Mouse (Mus musculus): Measurements from ENCODE around the gene Slc16a9. TPM values are rescaled to one million over a fixed set of nuclear protein-coding genes. Genes with fewer than 3 reads are reported as not detected.

Slc16a9 gene
- total RNA-seq, 2 experiments from 2014 or later: 5.9 to 6.0 TPM

DNA sequence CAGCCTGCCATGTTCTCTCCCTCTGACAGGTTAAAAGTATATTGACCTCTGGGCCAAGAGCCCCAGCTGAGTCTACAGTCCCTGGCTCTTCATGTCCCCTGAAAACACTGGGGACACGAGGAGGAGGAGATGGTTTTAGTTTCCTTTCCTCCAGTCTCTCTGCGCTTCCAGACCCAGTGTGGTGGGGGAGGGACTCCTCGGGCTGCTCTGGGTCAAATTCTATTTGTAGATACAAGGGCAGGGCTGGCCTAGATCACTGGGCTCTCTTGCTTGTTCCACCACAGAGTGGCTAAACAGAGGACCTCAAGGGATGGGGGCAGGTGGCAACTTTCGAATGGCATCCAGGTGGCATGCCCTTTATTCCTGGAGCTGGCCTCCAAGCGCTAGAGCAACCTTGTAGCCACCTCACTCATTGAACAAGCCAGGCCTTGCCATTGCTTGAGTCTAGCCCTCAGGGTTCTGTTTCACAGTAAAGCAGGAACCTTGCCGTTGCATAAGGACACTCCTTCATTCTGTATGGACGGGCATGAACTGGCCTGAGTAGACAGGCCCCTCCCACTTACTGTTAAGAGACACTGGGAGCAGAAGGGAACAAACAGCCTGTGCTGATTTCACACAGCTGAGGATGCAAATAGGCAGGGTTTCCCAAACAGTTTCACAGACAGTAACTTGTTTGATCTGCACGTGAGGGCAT is 2.0 kb upstream of the Slc16a9 start:
- intact Hi-C loops (cut with DNase I; ENCODE audit: low total_unique reads): no loop called here
- peak; percentile 19 for DNase-seq

DNA sequence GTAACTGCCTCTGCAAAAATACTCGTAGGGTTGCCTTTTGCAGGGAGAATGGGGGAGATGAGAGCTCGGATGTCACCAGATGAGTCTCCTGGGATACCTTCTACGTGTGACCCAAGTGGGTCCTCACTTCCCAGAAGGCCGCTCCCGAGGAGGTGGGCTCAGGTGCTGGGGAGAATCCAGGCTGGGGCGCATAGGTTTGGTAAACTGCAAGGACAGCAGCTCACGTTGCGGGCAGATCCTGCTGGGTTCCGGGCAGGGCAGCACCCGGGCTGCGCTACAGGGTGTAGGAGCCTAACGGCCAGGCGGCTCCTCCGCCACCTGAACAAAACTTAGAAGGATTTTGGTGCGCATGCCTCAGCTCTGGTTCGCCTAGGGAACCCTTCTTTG is 652 bp downstream of the Slc16a9 start:
- DNase-seq: peak; percentile 42
- intact Hi-C loops (cut with DNase I; ENCODE audit: low total_unique reads): no loop called here

DNA sequence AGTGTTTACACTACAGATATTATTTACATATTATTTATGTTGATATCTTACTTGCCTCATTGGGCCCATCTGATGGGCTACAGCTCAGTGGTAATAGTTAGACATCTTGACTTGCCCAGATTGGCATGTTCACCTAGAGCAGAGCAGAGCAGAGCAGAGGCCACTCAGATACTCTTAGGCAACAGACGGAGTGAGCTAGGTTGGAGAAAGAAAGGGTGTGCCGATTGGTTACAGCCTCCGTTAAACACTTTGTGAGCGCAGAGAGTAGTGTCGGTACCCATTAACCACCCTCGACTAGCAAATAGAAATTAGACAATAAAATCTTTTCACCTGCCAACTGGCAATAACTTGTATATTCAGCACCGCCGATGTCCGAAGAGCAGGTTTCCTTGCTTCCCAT is 1.2 kb downstream of the Slc16a9 start:
- DNase-seq: no peak
- intact Hi-C loops (cut with DNase I; ENCODE audit: low total_unique reads): no loop called here

DNA sequence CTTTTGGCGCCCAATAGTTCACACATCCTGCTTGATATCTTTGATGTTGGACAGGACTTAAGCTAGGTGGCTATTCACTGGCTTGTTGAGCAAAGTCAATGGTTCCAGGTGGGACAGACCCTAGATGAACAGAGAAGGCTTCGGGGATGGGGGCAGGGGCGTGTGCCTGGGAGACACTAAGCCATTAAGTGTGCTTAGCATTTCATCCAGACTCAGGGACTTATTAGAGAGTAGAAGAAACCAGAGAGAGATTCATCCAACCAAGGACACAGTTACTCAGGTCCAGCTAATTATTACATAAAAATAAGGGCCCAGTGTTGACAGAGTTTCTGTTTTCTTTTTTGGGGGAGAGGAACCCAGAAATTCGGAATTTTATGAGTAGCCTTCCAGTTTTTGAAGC is 5.5 kb downstream of the Slc16a9 start:
- intact Hi-C loops (cut with DNase I; ENCODE audit: low total_unique reads): loop anchor here (10.0 kb wide), 1 partner anchor 56 kb away; no protein-coding TSS in a partner anchor
- DNase-seq: no peak

DNA sequence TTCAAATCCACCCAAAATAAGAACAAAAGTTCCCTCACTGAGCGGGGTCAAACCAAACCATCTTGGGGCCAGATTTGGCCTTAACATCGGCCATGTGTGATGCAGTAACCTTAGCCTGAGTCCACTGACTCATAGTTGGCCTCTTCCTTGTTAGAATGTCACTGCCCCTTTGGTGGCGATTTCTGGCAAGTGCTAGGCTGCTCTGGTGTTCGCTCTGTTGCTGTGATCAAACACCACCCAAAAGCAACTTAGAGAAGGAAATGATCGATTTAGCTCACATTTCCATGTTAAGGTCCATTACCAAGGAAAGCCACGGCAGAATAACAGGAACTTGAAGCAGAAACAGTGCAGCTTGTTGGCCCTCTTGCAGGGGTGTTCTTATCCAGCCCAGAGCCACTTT is 5.9 kb downstream of the Slc16a9 start:
- intact Hi-C loops (cut with DNase I; ENCODE audit: low total_unique reads): loop anchor here (10.0 kb wide), 1 partner anchor 56 kb away; no protein-coding TSS in a partner anchor
- DNase-seq: peak; percentile 26

DNA sequence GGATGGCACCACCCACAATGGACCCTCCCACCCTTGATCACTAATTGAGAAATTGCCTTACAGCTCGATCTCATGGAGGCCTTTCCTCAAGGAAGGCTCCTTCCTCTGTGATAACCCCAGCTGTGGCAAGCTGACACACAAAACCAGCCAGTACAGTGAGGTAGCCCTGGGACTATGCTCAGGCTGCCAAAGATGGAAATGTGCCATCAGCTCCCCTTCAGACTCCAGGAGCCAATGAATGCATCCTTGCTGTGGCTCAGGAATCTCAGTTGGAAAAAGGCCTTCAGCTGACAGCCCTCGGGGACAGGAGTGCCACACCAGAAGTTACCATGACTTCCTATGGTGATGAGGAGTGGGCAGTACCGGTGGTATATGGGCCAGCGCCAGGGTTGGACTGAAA is 9.8 kb downstream of the Slc16a9 start:
- peak; percentile 29 for DNase-seq
- intact Hi-C loops (cut with DNase I; ENCODE audit: low total_unique reads): loop anchor here (10.0 kb wide), 1 partner anchor 60 kb away; no protein-coding TSS in a partner anchor

DNA sequence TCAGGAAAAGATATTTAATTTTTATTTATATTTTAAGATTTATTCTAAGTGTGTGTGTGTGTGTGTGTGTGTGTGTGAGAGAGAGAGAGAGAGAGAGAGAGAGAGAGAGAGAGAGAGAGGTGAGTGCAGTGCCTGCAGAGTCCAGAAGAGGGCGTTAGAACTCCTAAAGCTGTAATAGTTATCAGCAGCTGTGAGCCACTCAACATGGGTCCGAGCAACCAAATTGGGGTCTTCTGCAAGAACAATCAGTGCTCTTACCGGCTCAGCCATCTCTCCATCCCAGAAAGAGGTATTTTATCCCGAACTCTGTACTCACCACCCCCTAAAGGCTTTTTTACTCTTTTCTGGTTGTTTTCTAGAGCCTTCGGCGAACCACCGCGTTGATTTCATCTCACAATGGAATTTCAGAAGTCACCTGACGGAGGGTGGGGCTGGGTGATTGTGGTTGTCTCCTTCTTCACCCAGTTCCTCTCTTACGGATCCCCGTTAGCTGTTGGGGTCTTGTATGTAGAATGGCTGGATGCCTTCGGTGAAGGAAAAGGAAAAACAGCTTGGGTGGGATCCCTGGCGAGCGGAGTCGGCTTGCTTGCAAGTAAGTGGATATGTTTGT is 10.8 kb downstream of the Slc16a9 start:
- DNase-seq: no peak
- intact Hi-C loops (cut with DNase I; ENCODE audit: low total_unique reads): loop anchor here (10.0 kb wide), 1 partner anchor 61 kb away; no protein-coding TSS in a partner anchor

DNA sequence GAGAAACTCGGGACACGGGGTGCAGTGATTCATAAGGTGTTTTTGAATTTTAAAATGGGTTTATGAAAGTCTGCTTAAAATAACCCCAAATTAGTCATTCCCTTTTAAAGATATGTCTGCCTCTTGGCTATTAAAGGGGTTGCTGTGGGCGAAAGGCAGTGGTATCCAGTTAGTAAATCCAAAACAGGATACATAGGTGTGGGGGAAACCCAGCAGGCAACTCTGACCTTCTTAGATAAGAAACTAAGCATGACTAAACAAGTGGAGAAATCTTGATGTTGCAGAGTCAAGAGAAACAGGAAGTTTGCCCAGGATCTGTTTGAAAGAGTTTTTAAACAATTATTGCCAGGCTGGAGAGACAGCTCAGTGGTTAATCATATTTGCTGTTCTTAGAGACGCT is 12.1 kb downstream of the Slc16a9 start:
- DNase-seq: no peak

DNA sequence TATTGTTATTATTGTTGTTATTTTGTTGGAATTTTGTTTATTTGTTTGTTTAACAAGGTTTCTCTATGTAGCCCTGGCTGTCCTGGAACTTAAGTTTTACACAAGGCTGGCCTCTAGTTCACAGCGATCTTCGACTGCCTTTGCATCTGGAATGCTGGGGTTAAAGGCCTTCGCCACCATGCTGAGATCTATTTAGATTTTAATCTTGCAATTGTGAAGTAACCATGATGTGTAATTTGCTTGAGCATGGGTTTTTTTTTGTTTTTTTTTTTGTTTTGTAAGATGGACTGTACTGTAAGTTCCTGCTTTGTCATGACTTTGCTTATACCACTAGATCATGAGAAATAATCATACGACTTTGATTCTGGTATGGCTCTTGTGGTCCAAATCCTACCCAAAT is 16.0 kb downstream of the Slc16a9 start:
- DNase-seq: no peak
- intact Hi-C loops (cut with DNase I; ENCODE audit: low total_unique reads): no loop called here

More for the DNA sequence above, 12.1 kb downstream of the Slc16a9 start:
- intact Hi-C loops (cut with DNase I; ENCODE audit: low total_unique reads): loop anchor here (10.0 kb wide), 1 partner anchor 62 kb away; no protein-coding TSS in a partner anchor

DNA sequence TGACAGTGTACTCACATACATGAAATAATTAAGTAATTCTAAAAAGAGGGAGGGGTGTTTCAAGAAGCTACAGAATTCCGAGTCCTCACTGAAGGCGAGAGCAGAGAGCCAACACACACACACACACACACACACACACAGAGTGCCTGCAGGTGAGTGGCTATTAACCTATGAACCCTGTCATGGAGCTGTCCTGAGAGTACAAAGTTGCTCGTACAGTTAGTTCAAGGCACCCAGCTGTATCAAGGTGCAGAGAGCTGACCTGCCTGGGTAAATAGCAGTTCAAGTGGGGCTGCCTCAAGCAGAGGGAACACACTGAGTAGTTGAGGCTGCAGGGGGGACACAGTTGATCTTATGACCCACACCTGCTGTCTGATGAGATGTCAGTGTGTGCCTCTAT is 17.2 kb downstream of the Slc16a9 start:
- intact Hi-C loops (cut with DNase I; ENCODE audit: low total_unique reads): no loop called here

DNA sequence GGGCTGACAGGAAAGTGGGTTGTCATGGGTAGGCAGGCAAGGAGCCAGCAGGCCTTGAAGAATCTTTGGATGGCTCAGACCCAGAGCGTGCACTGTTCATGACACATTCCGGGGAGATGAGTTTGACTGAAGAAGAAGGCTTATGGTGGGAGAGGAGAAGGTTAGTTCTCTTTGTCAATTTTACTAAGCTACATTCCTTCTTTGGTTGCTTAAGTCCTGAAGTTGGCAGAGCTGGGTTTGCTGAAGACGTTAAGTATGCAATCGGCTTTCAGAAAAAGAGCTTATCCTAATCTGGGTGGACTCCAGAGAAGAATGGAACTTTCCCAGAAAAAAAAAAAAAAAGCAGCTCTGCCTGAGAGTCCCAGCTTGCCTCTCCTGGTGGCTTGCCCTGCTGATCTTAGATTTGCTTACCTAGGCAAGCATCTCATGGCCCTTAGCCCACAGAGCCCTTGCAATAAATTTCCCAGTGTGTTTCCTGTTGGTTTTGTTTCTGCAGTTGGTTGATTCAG is 18.8 kb downstream of the Slc16a9 start:
- intact Hi-C loops (cut with DNase I; ENCODE audit: low total_unique reads): no loop called here

More for the DNA sequence above, 17.2 kb downstream of the Slc16a9 start:
- DNase-seq: no peak

DNA sequence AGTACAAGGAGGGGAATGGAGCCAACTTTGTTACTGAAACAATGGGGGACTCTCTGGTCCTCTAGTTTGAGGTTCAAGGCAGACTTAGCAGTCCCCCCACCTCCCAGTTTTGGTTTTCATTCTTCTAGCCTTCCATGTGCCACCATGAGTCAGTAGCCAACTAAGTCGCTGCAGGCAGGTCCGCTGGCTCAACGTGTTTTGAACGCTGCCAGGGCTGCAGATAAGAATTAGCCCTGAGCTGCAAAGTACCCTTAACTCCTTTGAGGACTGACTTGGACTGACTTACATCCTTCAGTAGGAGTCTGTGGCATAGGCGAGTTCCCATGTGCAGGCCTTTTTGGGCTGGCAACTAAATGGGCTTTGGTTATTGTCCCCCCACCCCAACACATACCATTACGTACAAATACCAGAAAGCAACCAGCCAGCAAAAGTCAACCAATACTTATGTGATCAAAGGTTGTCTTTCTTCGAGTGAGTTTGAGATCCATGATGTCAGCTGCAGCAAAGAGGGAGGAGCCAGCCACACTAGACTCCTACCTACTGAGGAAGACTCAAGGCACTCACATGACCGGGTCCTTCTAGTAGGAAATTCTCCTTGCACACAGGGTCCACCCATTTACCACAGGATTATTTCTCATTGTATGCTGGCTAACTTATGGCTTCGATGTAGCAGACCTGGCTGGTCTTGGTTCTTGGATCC is 19.6 kb downstream of the Slc16a9 start:
- DNase-seq: no peak
- intact Hi-C loops (cut with DNase I; ENCODE audit: low total_unique reads): no loop called here

More for the DNA sequence above, 18.8 kb downstream of the Slc16a9 start:
- DNase-seq: no peak

DNA sequence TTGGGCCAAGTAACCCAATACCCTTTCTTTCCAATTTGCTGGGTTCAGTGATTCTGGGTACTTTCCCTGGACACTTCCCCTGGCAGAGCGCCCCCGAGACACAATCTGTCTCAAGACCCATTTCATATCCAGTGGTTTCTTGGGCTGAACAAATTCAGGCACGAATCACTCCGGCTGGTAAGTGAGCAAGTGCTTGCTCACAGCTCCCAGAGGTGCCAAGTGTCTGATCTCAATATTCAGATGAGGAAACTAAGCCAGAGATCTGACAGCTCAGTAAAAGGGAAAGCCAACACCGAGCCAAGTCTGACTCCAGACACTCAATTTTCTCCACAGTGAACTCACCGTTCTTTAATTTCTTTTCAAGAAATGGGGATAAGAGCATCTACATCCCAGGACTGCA is 21.6 kb downstream of the Slc16a9 start:
- intact Hi-C loops (cut with DNase I; ENCODE audit: low total_unique reads): no loop called here
- DNase-seq: no peak

DNA sequence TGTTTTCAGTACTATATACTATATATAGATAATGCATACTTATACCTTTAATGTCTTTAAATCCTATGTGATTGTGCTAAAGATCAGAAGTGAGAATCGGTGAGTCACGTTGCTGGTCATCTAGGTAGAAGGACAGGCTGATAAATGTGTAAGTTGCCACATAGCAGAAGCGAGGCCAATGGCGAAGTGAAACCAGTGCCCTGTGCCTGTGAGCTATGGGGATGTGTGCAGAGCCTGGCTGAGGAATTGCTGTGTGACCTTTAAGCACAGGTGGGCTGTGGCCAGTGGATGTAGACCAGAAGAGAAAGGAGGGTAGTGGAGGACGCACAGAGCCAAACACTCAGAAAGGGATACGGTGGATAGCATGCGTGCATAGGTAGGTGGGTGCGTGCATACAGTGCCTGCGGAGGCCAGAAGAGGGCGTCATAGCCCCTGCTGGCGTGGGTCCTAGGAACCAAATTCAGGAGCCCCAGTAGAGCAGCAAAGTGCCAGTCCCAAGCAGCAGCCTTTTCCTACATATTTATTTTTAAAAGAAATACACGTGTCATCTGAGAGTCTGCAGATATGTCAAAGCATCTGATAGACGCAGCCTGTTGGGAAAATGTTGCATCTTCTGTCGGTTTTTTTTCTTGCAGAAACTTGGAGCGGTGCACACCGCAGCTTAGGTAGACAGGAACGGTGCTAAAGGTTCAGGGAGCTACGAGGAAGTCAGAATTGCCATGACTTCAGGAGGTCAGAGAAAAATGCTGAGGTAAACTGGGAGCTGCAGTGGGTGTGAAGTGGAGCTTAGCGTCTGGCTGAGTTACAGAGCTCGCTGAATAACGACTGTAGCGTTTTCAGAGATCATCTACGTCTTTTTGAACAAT is 23.9 kb downstream of the Slc16a9 start:
- DNase-seq: no peak
- intact Hi-C loops (cut with DNase I; ENCODE audit: low total_unique reads): no loop called here

DNA sequence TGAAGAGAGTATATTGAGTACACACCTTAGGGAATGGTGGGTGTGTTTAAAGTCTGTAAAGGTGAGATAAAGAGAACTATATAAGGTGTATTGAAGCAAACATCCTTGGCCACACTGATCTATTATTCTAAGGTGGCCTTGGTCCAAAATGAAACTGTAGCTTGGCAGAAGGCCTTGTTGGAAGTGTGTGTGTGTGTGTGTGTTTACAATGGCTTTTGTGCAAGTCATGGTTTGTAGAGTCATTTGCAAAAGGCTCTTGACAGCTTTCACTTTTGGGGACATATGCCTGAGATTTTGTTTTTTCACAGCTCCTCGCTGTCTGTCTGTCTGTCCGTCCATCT is 24.5 kb downstream of the Slc16a9 start:
- intact Hi-C loops (cut with DNase I; ENCODE audit: low total_unique reads): no loop called here
- DNase-seq: no peak

DNA sequence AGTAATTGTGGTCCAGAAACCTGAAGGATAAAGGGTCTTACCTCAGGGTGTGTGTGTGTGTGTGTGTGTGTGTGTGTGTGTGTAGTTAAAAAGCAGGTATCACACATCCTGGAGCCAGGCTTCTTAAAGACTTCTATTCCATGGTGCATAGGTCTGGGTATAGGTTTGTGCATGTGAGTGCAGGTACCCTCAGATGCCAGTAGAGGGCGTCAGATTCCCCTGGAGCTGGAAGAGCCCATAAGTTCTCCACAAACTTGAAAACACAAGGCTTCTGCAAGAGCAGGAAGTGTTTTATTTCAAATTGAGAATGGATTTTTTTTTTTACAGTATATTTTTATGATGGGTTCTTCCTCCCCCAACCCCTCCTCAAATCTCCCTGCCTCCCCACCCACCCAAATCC is 31.8 kb downstream of the Slc16a9 start:
- DNase-seq: no peak
- intact Hi-C loops (cut with DNase I; ENCODE audit: low total_unique reads): no loop called here

DNA sequence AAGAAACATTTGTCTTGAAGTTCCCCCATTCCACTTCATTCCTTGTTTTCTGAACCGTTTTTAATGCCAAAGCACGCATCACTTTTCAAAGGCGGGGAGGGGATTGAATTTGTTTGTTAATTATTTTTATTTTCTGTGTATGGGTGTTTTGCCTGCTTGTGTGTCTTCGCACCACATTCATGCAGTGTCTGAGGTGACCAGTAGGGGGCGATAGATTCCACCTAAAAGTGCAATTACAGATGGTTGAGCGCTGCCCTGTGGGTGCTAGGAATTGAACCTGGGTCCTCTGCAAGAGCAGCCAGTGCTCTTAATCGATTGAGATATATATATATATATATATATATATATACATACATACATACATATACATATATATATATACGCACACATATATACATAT is 34.4 kb downstream of the Slc16a9 start:
- DNase-seq: no peak
- intact Hi-C loops (cut with DNase I; ENCODE audit: low total_unique reads): no loop called here

DNA sequence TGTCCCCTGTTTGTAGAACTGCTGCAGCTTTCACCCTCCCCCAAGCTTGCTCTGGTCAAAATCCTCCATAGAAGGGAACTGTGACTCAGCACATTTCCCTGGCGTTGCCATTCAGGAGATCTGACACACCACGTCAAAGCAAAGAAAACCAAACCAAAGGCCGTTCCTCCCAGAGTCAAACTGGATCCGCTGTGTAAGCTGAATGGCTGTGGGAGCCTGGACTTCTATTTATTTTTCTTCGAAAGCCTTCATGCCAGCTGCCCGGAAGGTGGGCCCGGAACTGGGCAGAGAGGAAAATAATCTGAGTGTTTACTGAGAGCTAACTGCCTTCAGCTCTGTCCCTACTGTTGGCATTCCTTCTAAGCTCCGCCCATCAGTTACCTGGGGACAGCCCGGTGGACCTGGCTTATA is 42.9 kb downstream of the Slc16a9 start:
- intact Hi-C loops (cut with DNase I; ENCODE audit: low total_unique reads): no loop called here
- DNase-seq: no peak
